Mouse (Mus musculus) cerebellum, postnatal 36 days (tissue): ENCODE measurements at regions not wholly inside any gene's neighbourhood (a gene's known extent, or its start where the extent isn't known, plus 50 kb on each side); places are given as distances from the start of the nearest gene placed in this dataset.

ENCODE experiments used
- DNase-seq, 2 experiments: peaks; one replicate each; pipeline ENCODE4 v3.0.0; 2021 to 2022; ENCODE audit warnings: mixed read lengths in 2 of 2

- DNase-seq: no peak
Observed at GRCm38 (mm10) chr4:83986951-83987822, 461.8 kb downstream of the Ccdc171 start.

DNA sequence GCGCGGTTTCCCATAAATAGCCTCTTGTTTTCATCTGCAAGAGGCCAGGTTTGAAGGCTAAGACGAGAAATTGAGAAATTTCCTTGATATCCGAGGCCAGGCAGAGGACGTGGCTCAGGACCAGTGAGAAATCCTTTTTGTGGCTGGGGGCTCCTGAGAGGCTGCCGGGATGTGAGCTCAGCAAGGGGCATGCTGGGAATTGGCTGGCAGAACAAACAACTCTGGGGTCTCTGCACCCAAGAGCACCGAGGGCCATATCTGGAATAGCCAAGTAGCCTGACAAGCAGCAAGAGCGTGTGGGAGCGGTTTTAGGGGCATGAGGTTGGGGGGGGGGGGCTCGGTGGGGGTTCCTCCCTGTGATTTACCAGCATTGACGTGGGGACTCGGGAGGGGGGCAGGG is 462.5 kb downstream of the Ccdc171 start:
- DNase-seq: no peak

DNA sequence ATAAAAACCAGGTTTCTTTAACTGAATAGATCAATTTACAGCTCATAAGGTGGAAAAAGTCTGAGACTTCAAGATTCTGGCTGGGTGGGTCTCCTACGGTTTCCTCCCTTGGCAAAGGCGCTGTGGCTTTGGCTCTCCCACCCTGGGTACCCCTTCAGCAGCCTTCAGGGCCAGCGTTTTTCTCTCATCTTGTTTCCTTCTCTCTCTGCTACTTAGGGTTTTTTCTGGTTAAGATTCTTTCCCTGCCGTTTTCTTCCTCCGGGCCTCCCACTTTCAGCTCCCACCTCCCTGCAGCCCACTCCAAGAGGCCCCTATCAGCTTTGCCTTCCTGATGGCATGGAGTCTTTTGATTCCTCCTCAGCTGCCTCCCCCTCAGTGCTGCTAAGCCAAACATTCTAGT is 463.0 kb downstream of the Ccdc171 start:
- no peak for DNase-seq

DNA sequence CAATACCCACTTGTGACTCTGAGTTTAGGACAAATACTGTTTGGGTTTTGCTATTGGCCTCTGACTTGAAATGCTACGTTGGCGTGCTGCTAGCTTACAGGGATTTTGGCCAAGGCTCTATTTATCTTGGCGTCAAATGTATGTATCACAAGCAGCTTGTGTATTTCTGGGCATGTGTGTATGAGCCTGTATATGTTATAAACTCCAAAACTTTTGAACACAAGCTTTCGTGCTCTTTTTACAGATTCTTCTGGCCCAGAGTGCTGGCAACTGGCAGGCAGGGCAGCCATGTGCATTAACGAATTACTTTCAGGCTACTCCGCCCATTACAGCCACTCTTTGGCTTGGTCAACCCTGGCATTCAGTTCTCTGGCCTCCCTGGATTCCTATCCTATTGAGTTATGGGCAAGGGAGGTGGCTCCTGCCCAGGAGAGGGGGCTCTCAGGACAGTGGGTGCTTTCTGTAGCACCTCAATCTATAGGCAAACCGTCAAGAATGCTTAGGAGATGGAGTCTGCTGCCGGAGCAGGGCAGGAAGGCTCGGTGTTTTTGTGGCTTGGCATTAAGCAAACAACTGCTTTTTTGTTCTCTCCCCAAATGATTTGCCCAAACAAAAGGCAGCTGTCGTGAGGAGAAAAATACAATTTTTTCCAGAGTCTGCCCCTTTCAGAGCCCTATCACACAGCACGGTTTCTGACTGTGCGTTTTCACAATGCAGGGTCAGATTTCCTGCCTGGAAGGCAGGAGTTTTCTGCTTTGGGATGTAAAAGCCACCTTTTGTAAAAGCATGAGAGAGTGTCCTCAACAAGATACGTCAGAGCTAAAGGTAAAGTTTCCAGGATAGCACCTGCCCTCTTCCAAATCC is 465.0 kb downstream of the Ccdc171 start:
- DNase-seq: no peak

DNA sequence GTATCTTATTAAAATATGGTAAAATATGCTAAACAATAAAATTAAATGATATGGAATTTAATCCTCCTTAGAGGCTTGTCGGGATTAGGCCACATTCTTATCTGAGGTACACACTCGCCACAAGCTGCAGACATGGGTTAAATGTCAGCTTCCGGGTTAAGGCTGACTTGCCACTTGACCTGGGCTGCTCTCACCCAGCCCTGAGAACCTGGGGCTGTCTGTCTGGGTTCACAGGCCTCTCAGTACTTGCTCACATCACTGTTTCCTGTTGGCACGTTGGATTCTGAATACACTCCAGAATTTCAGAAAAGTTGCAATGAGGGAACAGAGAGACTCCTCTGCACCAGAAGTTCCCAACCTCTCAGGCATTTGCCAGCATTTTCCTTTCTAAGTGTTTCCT is 465.9 kb downstream of the Ccdc171 start:
- DNase-seq: no peak

- no peak for DNase-seq
Observed at GRCm38 (mm10) chr4:83997079-83997478, 471.7 kb downstream of the Ccdc171 start.

- no peak for DNase-seq
Observed at GRCm38 (mm10) chr4:84001645-84002044, 476.3 kb downstream of the Ccdc171 start.

DNA sequence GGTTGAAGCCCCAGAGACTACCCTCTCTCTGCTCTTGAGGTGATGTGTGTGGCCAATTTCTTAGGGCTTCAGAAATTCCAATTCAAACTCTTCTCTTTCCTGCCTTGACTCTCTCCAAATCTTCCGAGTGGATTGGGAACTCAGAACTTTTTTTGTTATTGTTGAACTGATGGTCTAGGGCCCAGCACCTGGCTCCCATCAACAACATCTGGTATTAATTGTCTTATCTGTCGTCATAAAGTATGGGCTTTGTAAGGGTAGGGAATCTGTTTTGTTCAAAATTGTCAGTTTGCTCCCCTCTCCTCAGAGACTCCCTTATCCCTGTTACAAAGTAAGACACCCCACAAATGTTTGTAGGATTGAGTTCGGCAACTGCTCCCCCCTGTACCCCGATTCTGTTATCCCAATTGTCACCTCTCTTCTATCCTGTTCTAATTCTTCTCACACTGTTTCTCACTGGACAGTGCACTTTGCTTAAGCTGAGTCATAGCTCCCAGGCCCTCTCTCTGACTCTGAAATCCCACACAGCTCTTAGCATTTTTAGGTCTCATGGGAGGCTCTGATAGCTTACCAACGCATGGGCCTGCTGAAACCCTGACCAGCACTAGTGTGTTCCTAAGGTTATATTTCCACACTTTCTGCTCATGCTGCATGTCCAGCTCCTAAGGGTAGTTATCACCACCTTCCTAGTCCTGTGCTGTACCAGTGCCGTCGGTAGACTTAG is 478.9 kb downstream of the Ccdc171 start:
- DNase-seq: no peak

DNA sequence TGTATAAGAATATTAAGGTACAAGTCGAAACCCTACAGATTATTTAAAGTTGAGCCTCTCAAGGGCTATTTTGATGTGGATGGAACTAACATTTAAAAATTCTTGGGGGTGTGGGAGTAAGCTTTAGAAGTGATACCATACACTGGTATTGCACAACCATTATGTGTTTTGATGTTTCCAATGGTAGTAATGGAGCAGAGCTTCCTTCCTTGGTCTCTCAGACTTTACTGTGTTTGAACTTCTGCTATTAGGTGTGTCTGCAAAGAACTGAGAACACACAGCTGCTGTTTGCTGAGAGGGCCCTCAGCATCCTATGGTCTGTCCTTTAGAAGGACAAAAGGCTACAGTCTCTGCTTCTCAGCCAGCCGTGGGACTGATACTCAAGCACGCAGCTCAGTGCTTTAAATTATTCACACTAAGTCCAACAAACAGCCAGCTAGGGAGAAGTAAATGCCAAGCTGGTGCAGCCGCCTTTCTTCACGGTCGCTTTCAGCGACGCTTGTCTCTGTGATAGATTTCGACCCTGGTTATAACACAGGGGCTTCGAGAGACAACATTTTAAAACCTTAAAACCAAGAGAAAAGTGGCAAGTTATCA is 479.5 kb downstream of the Ccdc171 start:
- no peak for DNase-seq

DNA sequence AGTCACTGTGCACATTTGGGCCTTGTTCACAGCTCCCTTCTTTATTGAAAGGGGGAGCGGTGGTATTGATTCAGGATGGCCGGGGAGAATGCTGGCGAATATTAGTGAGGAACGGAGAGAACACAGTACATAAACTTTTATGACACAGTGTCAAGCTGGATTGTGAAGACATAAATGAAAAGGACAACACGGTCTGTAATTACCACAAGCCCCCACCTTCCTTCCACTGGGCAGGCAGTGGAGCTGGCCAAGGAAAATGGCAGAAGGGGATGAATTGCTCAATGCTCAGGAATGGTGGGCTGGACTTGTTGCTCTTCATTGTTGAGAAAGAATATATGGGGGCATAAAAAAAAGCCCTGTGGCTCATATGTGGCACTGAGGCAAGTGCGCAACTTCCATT is 486.6 kb downstream of the Ccdc171 start:
- DNase-seq: no peak

DNA sequence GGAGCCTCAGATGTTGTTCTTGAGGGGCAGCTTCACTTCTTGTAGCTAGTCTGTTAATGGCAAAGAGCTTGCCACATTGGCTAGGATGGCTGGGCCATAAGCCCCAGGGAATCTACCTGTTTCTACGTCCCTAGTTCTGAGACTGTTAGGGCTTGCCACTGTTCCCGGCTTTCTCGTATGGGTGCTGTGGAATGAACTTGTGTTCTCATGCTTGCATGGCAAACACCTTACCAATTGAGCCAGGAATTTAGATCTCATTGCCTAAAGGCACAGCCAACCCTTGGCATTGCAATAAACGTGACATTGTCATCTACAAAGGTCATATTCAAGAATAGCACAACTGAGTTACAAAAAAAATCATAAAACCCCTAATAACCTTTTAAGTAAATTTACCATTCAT is 489.8 kb downstream of the Ccdc171 start:
- DNase-seq: no peak

GRCm38 (mm10) chr4:84015552-84016169 is 490.3 kb downstream of the Ccdc171 start:
- no peak for DNase-seq

DNA sequence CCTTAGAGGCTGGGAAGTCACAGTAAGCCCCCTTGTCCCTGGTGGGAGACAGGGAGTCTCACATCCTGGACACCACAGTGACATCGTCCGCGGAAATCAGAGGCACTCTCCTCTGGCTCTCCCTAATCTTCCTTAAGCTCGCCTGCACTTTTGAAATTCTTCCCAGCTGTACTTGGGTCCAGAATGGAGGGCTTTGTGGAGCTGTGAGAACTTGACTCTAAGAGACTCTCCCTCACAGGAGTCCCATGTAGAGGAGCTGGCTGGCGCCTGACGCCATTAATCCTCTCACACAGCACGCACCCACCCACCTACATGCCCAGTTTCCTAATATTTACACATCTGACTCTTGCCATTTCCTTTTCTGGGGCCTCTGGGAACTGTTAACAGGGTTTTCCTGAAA is 492.8 kb downstream of the Ccdc171 start:
- DNase-seq: no peak

- no peak for DNase-seq
Observed at GRCm38 (mm10) chr4:84018774-84019173, 493.4 kb downstream of the Ccdc171 start.

- DNase-seq: no peak
Observed at GRCm38 (mm10) chr4:84019500-84020255, 494.3 kb downstream of the Ccdc171 start.

GRCm38 (mm10) chr4:84020692-84021091 is 495.3 kb downstream of the Ccdc171 start:
- no peak for DNase-seq

DNA sequence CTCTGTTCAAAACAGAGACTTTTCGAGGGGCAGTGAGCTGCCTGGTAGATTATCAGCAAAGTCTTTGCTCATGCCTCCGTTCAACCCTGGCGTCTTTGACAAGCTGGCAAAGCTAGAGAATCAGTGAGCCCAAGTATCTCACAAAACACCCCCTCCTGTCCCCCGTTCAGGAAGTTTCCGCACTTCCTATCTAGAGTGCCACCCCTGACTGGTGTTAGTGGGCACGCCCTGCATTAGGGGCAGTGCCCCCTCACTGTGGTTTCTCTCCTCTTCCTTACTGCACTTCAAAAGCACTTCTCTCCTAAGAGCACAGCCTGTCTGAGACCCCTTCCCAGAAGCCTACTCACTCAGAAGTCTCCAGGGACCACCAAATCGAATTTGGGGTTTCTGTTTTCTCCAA is 497.0 kb downstream of the Ccdc171 start:
- DNase-seq: no peak

- no peak for DNase-seq
Observed at GRCm38 (mm10) chr4:84026144-84026543, 500.8 kb downstream of the Ccdc171 start.

DNA sequence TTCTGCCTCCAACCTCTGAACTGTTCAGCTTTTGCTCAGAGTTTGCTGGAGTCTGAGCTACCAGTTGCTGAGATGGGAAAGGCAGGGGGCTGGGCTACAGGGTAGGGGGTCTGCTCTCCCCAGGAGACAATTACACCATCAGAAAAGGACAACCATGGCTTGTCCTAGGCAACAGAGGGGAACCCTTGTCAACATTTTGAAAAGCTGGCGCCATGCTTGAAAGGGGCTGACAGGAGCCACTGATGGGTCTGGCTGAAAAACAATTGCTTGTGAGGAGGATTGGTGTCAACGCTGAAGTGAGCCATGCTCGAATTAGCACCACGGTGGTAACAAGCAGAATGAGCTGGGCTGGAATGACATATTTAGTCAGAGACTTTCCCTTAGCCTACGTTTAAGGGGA is 502.8 kb downstream of the Ccdc171 start:
- DNase-seq: no peak

DNA sequence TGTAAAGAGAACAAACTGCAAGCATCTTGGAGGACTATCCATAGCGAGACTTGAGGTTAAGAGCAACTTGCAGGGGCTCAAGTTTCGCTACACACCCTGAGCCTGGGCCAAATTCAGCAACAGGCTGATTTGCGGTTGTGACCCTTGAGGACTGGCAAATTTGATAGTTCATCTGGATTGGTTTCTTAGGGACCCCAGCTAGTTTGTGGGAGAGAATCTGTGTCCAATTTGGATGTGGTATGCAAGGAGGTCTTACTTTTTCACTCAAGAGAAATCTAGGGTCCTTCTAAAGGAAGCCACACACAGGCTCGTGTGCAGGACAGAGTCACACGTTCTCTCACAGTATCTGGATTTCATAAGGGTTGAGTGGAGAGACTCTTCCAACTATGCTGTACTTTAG is 505.6 kb downstream of the Ccdc171 start:
- no peak for DNase-seq

DNA sequence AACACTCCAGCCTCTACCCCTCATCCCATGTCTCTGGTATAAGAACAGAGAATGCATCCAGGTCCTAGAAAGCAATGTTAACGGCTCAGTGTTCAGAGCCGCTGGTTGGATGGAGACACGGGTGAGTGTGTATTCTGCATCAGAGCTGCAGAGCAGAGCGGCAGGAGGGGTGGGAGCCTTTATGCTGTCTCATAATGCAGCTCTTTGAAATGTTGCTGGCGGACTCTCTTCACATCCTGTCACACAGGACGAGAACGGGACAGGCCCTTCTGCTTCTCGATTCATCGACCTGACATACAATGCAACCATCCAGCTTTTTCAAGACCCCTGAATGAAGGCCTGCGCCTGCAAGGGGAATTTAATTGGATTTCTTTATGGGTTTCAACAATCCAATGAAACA is 507.2 kb downstream of the Ccdc171 start:
- DNase-seq: no peak

DNA sequence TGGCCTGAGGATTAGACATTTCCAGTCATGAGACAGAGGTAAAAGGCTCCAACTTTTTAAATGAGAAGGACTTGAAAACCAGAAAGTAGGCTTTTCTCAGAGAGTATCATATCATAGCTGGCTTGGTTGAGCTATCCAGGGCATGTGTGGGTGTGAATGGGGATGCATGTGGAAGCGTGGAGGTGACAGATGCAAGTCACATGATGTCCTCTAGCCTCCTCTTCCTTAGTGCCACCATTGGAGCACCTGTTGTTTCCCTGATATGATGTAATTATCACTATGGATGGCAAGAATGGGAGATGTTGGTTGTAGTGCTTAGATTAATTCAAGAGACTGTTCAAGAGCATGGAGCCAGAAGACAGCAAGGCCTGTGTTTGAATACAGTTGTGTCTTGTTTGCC is 510.0 kb downstream of the Ccdc171 start:
- no peak for DNase-seq
